18 mouse cellular contexts compared by ENCODE assay signal in the genomic region with DNA sequence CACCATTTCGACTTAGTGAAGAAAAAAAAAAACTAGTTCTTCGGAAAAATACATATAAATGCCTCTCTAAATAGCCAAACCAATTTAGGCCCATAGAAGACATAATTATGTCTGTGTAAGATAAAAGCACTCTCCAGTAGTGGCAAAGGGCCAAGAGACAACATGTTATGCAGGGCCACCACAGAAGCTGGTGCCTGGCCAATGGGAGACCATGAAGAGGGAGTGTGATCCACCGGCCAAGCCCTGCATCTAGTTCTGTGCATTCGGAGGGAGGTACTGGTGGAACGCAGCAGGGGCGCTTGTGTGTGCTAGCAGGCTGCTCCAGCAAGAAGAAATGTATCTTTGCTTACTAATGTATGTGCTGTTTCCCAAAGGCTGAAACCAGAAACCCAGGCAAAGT. TPM values are rescaled to one million over a fixed set of nuclear protein-coding genes. Genes with fewer than 3 reads are reported as not detected.
DNase-seq lines count a peak whose midpoint lies in the region; ATAC-seq and TF ChIP-seq lines count a peak whose summit lies in the region.
"Had no signal": no experiment of that assay in that cellular context is flagged by ENCODE, and none has a peak within 500 bp of the region (broad histone marks: within the 10 kb centered on the region; RNA-seq: fewer than 3 reads in every experiment).

No protein-coding gene starts in this region.

- peaks cover 18% of the 10 kb centered on the region for H3K4me1 ChIP-seq in forebrain, embryonic 13.5 days
- H3K4me1 ChIP-seq in forebrain, embryonic 11.5 days (replicated peaks; ENCODE audit: control insufficient read depth, insufficient read depth, low read length) = no peaks in the 10 kb centered on the region
- H3K4me1 ChIP-seq in kidney, postnatal 0 days (replicated peaks; ENCODE audit: insufficient read depth, low read length) = no peaks in the 10 kb centered on the region
- no peaks in the 10 kb centered on the region for H3K4me1 ChIP-seq in intestine, embryonic 16.5 days (ENCODE audit: control insufficient read depth, insufficient read depth, low read length)
- H3K4me1 ChIP-seq: hindbrain, embryonic 12.5 days; liver, embryonic 13.5 days had no signal

- 31% methylated on average over 6 of the region's 6 CpGs for WGBS in forebrain, embryonic 13.5 days
- WGBS in forebrain, embryonic 11.5 days = 79% methylated on average over 6 of the region's 6 CpGs
- 61% methylated on average over 6 of the region's 6 CpGs for WGBS in kidney, postnatal 0 days
- WGBS in intestine, embryonic 16.5 days = 76% methylated on average over 6 of the region's 6 CpGs

- no peak overlapping the region for H3K27ac ChIP-seq in forebrain, embryonic 13.5 days
- no peak overlapping the region for H3K27ac ChIP-seq in forebrain, embryonic 11.5 days (ENCODE audit: low read depth, low read length)
- peak overlapping the region; percentile 43 for H3K27ac ChIP-seq in kidney, postnatal 0 days
- no peak overlapping the region for H3K27ac ChIP-seq in intestine, embryonic 16.5 days (ENCODE audit: low read length)
- H3K27ac ChIP-seq: hindbrain, embryonic 12.5 days; layer of hippocampus, adult 2 months; liver, embryonic 13.5 days had no signal

- H3K9me3 ChIP-seq in forebrain, embryonic 13.5 days (replicated peaks) = no peaks in the 10 kb centered on the region
- no peaks in the 10 kb centered on the region for H3K9me3 ChIP-seq in forebrain, embryonic 11.5 days (ENCODE audit: control insufficient read depth, low read length)
- H3K9me3 ChIP-seq in kidney, postnatal 0 days (replicated peaks; ENCODE audit: low read length) = no peaks in the 10 kb centered on the region
- H3K9me3 ChIP-seq in intestine, embryonic 16.5 days (ENCODE audit: control insufficient read depth, low read length) = no peaks in the 10 kb centered on the region
- H3K9me3 ChIP-seq: hindbrain, embryonic 12.5 days; liver, embryonic 13.5 days had no signal

- H3K4me2 ChIP-seq in forebrain, embryonic 13.5 days = no peak overlapping the region
- H3K4me2 ChIP-seq in forebrain, embryonic 11.5 days (ENCODE audit: low read depth, low read length, severe bottlenecking) = no peak overlapping the region
- H3K4me2 ChIP-seq in kidney, postnatal 0 days (ENCODE audit: low read length) = no peak overlapping the region
- H3K4me2 ChIP-seq in intestine, embryonic 16.5 days (ENCODE audit: low read depth, low read length) = no peak overlapping the region
- H3K4me2 ChIP-seq: hindbrain, embryonic 12.5 days; liver, embryonic 13.5 days had no signal

- H3K9ac ChIP-seq in forebrain, embryonic 13.5 days = no peak overlapping the region
- no peak overlapping the region for H3K9ac ChIP-seq in forebrain, embryonic 11.5 days (ENCODE audit: low read length)
- H3K9ac ChIP-seq in kidney, postnatal 0 days (ENCODE audit: low read depth, low read length) = no peak overlapping the region
- no peak overlapping the region for H3K9ac ChIP-seq in intestine, embryonic 16.5 days (ENCODE audit: low read depth, low read length)
- H3K9ac ChIP-seq: hindbrain, embryonic 12.5 days; liver, embryonic 13.5 days had no signal

- 0 out of 2 replicates have a peak, but pooled peaks cover 3% of the 10 kb centered on the region for H3K27me3 ChIP-seq in forebrain, embryonic 13.5 days
- H3K27me3 ChIP-seq in forebrain, embryonic 11.5 days (ENCODE audit: control insufficient read depth, insufficient read depth, low read length) = no peaks in the 10 kb centered on the region
- H3K27me3 ChIP-seq in kidney, postnatal 0 days (ENCODE audit: insufficient read depth, low read length) = no peaks in the 10 kb centered on the region
- no peaks in the 10 kb centered on the region for H3K27me3 ChIP-seq in intestine, embryonic 16.5 days (replicated peaks; ENCODE audit: control insufficient read depth, insufficient read depth, low read length)
- H3K27me3 ChIP-seq: hindbrain, embryonic 12.5 days; liver, embryonic 13.5 days had no signal

- H3K36me3 ChIP-seq in forebrain, embryonic 13.5 days (ENCODE audit: poor library complexity, severe bottlenecking) = no peaks in the 10 kb centered on the region
- H3K36me3 ChIP-seq in forebrain, embryonic 11.5 days (ENCODE audit: control insufficient read depth, insufficient read depth, low read length) = no peaks in the 10 kb centered on the region
- no peaks in the 10 kb centered on the region for H3K36me3 ChIP-seq in kidney, postnatal 0 days (ENCODE audit: insufficient read depth, low read length)
- no peaks in the 10 kb centered on the region for H3K36me3 ChIP-seq in intestine, embryonic 16.5 days (ENCODE audit: control insufficient read depth, insufficient read depth, low read length)
- H3K36me3 ChIP-seq: hindbrain, embryonic 12.5 days; liver, embryonic 13.5 days had no signal

- ATAC-seq in forebrain, embryonic 13.5 days = peak; percentile 74
- ATAC-seq in forebrain, embryonic 11.5 days (replicated peaks; ENCODE audit: low FRiP score) = no peak
- ATAC-seq in kidney, postnatal 0 days (replicated peaks; ENCODE audit: low FRiP score, low read depth) = no peak
- ATAC-seq in intestine, embryonic 16.5 days = no peak

- intact Hi-C loops in left cerebral cortex, postnatal 4 days (cut with DNase I) = no loop called here

- no peak overlapping the region for H3K4me3 ChIP-seq in forebrain, embryonic 13.5 days
- no peak overlapping the region for H3K4me3 ChIP-seq in forebrain, embryonic 11.5 days (ENCODE audit: low read depth, low read length)
- no peak overlapping the region for H3K4me3 ChIP-seq in kidney, postnatal 0 days (replicated peaks; ENCODE audit: low read depth, low read length)
- no peak overlapping the region for H3K4me3 ChIP-seq in intestine, embryonic 16.5 days (ENCODE audit: low read length)
- H3K4me3 ChIP-seq: hindbrain, embryonic 12.5 days; layer of hippocampus, adult 2 months; liver, embryonic 13.5 days had no signal

- no peak for TF ChIP-seq CTCF in kidney, postnatal 0 days (IDR thresholded peaks at IDR 0.05; ENCODE audit: low read depth)

- no peak for DNase-seq in forebrain, embryonic 11.5 days (ENCODE audit: low spot score)
- peak; percentile 35 for DNase-seq in left cerebral cortex, postnatal 4 days
- DNase-seq in left cerebral cortex, adult 18-20 months (ENCODE audit: low spot score in 2 of 2) = no peak
- DNase-seq in MN1 (ENCODE audit: low spot score) = peak; percentile 61
- no peak for DNase-seq in kidney, postnatal 0 days (ENCODE audit: low spot score)
- no peak for DNase-seq in layer of hippocampus, postnatal 25 days (ENCODE audit: extremely low spot score in 1 of 2, low spot score in 1 of 2)
- DNase-seq: adrenal gland, postnatal 14 days; cerebellum, adult 11 months; liver, embryonic 13.5 days; thymus, postnatal 4 days had no signal

RNA-seq across cellular contexts. Expression of a gene that starts 42.6 kb away (rescaled TPM):
- 39.1 and 40.6 TPM in 2 replicates for polyA plus RNA-seq in forebrain, embryonic 13.5 days (2015; fragmentation: Nextera tagmentation; extraction: Ambion mirVana)
- polyA plus RNA-seq in forebrain, embryonic 11.5 days (2014; fragmentation: Nextera tagmentation; extraction: Ambion mirVana) = 34.4 and 36.5 TPM in 2 replicates
- 10 to 100 TPM; 27.3 to 28.3 TPM for total RNA-seq in left cerebral cortex, postnatal 4 days (2021)
- total RNA-seq in left cerebral cortex, adult 18-20 months (2021) = 10 to 100 TPM; 12.0 to 13.2 TPM
- 14.4 and 14.9 TPM in 2 replicates for polyA plus RNA-seq in kidney, postnatal 0 days (2015; fragmentation: Nextera tagmentation; extraction: Ambion mirVana)
- polyA plus RNA-seq in intestine, embryonic 16.5 days (2015; fragmentation: Nextera tagmentation; extraction: Ambion mirVana) = 16.3 and 18.1 TPM in 2 replicates
- total RNA-seq in layer of hippocampus, postnatal 25 days (2021) = 10 to 100 TPM; 15.0 to 20.8 TPM

RNA-seq across cellular contexts. Expression of a gene that starts 49.4 kb away (rescaled TPM):
- not detected in 2 replicates for polyA plus RNA-seq in forebrain, embryonic 13.5 days (2015; fragmentation: Nextera tagmentation; extraction: Ambion mirVana)
- polyA plus RNA-seq in forebrain, embryonic 11.5 days (2014; fragmentation: Nextera tagmentation; extraction: Ambion mirVana) = not detected in 2 replicates
- total RNA-seq in left cerebral cortex, postnatal 4 days (2021) = not detected
- total RNA-seq in left cerebral cortex, adult 18-20 months (2021) = not detected
- polyA plus RNA-seq in kidney, postnatal 0 days (2015; fragmentation: Nextera tagmentation; extraction: Ambion mirVana) = 1.5 and 1.7 TPM in 2 replicates
- 0.37 and 0.60 TPM in 2 replicates for polyA plus RNA-seq in intestine, embryonic 16.5 days (2015; fragmentation: Nextera tagmentation; extraction: Ambion mirVana)
- total RNA-seq in layer of hippocampus, postnatal 25 days (2021) = not detected
- total RNA-seq: layer of hippocampus, adult 2 months; left cerebral cortex, postnatal 36 days had no signal
- polyA plus RNA-seq: hindbrain, embryonic 12.5 days; neural tube, embryonic 14.5 days had no signal

RNA-seq across cellular contexts. Expression of a gene that starts 53.8 kb away (rescaled TPM):
- not detected in 2 replicates for polyA plus RNA-seq in forebrain, embryonic 13.5 days (2015; fragmentation: Nextera tagmentation; extraction: Ambion mirVana)
- polyA plus RNA-seq in forebrain, embryonic 11.5 days (2014; fragmentation: Nextera tagmentation; extraction: Ambion mirVana) = not detected in 2 replicates
- total RNA-seq in left cerebral cortex, postnatal 4 days (2021) = not detected
- under 1 TPM; 0.21 to 0.68 TPM for total RNA-seq in left cerebral cortex, adult 18-20 months (2021)
- 88.8 and 92.6 TPM in 2 replicates for polyA plus RNA-seq in kidney, postnatal 0 days (2015; fragmentation: Nextera tagmentation; extraction: Ambion mirVana)
- 9.0 and 9.8 TPM in 2 replicates for polyA plus RNA-seq in intestine, embryonic 16.5 days (2015; fragmentation: Nextera tagmentation; extraction: Ambion mirVana)
- under 1 TPM; 0.12 to 0.16 TPM for total RNA-seq in layer of hippocampus, postnatal 25 days (2021)
- total RNA-seq: granulocyte monocyte progenitor cell, adult 5-6 weeks; monocyte, adult 5-6 weeks had no signal

Comparison
In these comparisons a context has a peak if more than half of its experiments do, and no peak if none do; other contexts are left out.
1. DNase-seq: peak in left cerebral cortex, postnatal 4 days (single experiment) and MN1 (single experiment); none in forebrain, embryonic 11.5 days (single experiment), left cerebral cortex, adult 18-20 months (0 of 2), kidney, postnatal 0 days (single experiment) and layer of hippocampus, postnatal 25 days (0 of 2).